Mouse (Mus musculus): ENCODE results near the gene Mrpl39. TPM values are rescaled to one million over a fixed set of nuclear protein-coding genes. Genes with fewer than 3 reads are reported as not detected.

The Mrpl39 gene
- total RNA-seq, 2 experiments from 2014 or later = 42.7 to 43.0 TPM

GRCm38 (mm10) chr16:84698708-84699107, 36.8 kb downstream of the Mrpl39 start:
- peak; percentile 14 to 46 for DNase-seq

- DNase-seq = no peak
These were observed 39.4 kb downstream of the Mrpl39 start for GRCm38 (mm10) chr16:84696178-84696577.

DNA sequence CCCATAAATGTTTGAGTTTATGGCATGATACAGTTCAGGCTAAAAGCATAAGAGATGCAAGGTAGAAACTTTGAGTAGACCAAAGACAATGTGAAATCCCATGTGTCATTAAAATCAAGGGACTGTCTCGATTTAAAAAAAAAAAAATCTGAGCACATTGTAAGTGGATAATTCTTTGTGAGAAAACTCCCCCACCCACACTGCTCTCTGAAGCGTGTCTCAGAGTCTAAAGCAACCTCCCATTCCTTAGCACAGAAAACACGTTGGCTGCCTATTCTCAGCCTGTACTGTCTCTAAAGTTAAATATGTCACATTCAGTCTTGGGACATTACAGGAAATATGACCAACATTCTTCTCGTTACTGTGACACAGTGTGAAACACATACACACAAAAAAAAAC, 53.6 kb downstream of the Mrpl39 start:
- no peak for DNase-seq

GRCm38 (mm10) chr16:84680760-84681159, 54.8 kb downstream of the Mrpl39 start:
- DNase-seq = no peak

DNA sequence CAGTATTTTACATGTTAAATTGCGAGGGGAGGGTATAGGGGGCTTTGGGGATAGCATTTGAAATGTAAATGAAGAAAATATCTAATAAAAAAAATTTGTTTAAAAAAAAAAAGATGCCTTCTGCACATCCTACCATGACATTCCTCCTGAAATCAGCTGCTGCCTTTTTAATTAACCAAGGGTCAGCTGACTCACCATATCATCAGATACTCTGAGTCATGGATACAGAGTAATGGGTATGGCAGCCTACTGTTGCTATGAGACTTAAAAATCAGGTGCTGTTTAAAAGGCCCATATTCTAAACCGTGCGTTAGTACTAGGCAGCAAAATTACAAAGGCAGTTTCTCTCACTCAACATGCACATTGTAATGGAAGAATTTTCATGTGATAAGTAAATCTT, 58.2 kb downstream of the Mrpl39 start:
- no peak for DNase-seq

Small RNA genes lying within 50 kb of the gene (microRNA-seq; reads per million reads assigned to microRNA genes)
- 476 reads per million, percentile 71 among the genes with 10 or more reads in this experiment for gene Mir155

Other genes starting within 250 kb of the Mrpl39 start
- gene A730009L09Rik, start 220.6 kb downstream of the Mrpl39 start, total RNA-seq (2021) = not detected
- 10 to 100 TPM in 1 of 2 experiments, 1 to 10 TPM in 1; 9.0 to 12.6 TPM for gene Jam2, start 38.4 kb upstream of the Mrpl39 start, total RNA-seq (2021)
- 10 to 100 TPM; 37.7 to 46.1 TPM for gene Gabpa, start 99.2 kb upstream of the Mrpl39 start, total RNA-seq (2021)
- 100 to 1,000 TPM; 463 to 544 TPM for gene Atp5j, start 99.9 kb upstream of the Mrpl39 start, total RNA-seq (2021)

Data from adrenal gland, postnatal 36 days (tissue).